Mouse (Mus musculus) spleen, postnatal 4 days (tissue): ENCODE measurements around the gene Tnfsf13.
"Not testable (repeated sequence)": the region's sequence is repeated elsewhere in the genome, so short reads cannot be mapped to it uniquely, and the experiment has no call there.

ENCODE experiments used
- DNase-seq, 2 experiments: peaks; one replicate each; pipeline ENCODE4 v3.0.0; 2022; ENCODE audit warnings: low spot score in 2 of 2

The Tnfsf13 gene

DNA sequence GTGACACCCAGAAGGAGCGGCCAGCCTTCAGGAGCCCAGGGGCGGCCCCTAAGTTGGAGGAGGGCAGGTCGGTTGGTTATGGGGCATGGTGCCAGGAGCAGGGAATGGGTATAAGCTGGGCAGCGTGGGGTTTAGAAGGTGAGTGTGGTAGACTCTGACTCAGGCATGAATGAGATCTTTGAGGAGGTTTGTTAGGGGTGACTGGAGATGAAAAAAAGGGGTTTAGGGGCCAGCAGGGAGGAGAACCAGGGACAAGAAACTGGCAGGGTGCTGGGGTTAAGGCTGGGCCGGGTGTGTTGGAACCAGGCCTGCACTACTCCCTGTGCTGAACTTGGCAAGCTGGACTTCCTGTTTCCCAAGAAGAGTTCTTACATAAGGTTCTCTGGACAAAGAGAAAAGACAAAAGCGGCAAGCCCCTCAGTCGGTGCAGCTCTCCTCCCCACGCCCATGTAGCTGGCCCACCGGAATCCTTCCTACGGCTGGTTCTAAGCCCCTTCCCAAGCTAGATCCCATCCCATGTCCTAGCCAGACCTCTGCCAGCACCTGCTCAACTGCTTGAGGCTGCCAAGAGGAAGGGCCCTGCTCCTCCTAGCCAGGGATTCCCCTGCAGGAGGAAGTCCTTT, at the start of gene Tnfsf13:
Gene Tnfsf13, minus strand, starts transcription at position 259 of the 623 bp plus-strand sequence.
- DNase-seq = peak in 1 of 2 experiments; percentile 64

- not testable (repeated sequence) for DNase-seq
These were observed 45.8 kb upstream of the Tnfsf13 start for GRCm38 (mm10) chr11:69731408-69731807.

- peak; percentile 75 to 89 for DNase-seq
These were observed 43.5 kb upstream of the Tnfsf13 start for GRCm38 (mm10) chr11:69729063-69729462.

DNA sequence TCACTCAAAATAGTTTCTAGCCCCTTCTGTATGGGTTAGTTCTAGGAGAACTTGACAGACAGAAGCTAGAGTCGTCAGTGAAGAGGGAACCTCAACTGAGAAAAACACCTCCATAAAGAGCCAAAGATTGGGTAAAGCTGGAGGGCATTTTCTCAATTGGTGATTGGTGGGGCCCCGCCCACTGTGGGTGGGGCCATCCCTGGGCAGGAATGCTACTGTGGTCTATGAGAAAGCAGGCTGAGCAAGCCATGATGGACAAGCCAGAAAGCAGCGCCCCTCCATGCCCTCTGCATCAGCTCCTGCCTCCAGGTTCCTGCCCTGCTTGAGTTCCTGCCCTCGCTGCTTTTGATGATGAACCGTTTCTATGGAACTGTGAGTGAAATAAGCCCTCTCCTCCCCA, 40.4 kb upstream of the Tnfsf13 start:
- peak; percentile 42 to 69 for DNase-seq

DNA sequence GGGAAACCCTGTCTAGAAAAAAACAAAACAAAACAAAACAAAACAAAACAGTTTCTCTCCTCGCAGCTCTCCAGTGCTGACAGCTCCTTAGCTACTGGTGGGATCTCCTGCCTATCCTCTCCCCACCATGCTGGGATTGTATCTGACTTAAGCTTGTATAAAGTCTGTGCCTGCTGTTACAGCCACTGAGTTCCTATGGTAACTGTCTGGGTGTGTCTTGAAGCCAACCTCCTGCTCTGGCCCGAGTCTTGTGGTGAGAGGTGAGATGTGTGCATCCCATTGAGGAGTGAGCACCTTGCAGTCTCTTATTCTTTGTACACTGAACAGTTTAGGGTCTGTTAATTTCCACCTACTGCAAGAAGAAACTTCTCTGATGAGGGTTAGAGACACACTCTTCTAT, 37.5 kb upstream of the Tnfsf13 start:
- no peak for DNase-seq

GRCm38 (mm10) chr11:69720852-69721251, 35.3 kb upstream of the Tnfsf13 start:
- DNase-seq = no peak

DNA sequence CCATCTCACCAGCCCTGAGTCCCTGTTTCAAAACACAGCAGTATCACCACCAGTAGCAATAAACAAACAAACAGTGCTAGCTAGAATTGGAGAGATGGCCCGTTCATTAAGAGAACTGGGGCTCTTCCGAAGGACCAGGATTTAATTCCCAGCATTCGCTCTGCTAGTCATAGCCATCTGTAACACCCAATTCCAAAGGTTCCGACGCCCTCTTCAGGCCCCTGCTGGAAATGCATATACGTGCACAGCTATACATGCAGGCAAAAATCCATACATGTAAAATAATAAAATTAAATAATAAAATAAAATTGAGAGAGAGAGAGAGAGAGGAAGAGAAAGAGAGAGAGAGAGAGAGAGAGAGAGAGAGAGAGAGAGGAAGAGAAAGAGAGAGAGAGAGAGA, 33.8 kb upstream of the Tnfsf13 start:
- no peak for DNase-seq

- DNase-seq = peak in 1 of 2 experiments; percentile 34
These were observed 33.1 kb upstream of the Tnfsf13 start for GRCm38 (mm10) chr11:69718661-69719060.

DNA sequence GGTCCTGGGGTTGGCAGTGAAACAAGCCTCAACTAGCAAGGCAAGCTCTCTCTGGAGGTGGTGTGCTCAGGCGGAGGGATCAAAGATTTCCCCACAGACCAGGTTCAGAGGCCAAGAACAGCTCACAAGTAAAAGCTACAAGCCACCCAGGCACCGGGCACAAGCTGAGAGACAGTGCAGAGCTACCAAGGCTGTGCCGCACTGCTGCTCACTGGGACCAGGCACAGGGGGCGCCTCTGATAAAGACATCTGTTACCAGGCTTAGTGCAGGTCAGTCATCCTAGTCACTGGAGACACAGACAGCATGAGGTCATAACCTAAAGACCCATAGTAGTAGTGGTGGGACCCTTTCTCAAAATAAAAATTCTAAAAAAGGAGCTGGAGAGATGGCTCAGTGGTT, 31.4 kb upstream of the Tnfsf13 start:
- DNase-seq = no peak

DNA sequence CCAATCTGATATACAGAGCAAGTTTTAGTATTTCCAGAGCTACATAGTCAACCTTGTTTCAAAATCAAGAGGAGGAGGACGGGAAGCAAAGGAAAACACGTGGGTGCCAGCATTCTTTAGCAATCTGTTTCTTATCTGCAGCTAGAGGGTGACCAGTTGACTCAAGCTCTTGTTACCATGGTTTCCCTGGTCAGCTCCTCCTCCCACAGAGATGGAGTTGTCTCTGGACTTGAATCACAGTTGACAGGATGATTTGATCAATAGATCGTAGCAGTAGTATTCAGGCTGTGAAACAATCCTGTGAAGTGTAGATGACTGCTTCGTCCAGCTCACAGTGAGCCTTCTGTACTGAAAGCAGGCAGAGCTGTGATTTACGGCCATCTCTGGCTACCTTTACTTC, 30.3 kb upstream of the Tnfsf13 start:
- DNase-seq = no peak

DNA sequence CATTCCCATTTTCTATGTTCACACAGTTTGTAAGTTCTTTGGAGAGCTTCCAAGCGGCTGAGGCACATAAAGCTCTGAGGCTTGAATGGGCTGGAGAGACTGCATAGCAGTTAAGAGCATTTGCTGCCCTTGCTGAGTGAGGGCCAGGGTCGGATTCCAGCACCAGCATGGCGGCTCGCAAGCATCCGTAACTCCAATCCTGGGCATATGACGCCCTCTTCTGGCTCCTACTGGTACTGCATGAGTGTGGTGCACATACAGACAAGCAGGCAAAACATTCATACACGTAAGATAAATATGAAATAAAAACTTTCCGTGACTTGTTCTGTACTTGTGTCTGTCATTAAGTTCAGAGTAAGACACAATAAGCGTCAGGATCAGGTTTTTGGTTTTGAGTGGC, 29.9 kb upstream of the Tnfsf13 start:
- peak in 1 of 2 experiments; percentile 38 for DNase-seq

DNA sequence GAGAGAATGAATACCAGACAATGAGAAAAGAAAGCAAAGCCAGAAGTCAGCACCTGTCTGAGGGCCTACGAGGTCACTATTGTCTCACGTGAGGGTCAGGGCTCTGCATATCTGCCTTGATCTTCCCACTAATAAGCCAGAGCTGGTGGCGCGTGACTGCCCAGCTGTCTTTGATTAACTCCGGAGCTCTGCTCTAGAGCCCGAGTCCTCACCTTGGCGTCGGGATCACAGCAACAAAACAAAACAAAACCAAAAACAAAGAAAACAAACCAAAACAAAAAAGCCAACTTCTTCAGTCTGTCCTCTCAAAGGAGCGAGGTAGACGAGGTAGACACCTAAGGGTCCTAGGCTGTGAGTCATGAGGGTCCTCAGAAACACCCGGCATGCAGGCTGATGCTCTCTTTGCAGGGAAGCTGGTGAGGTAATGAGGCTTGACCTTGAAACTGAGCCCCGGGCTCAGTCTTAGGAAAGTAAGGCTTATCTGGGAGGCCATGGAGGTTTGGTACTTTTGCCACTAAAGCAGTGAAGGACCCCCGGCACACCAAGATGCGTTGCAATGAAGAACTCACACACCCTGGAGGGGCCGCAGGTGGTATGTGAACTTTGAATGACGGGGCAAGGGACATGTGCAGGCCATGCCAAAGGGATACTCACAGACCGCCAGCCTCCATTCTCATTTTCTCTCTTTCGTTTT, 29.2 kb upstream of the Tnfsf13 start:
- no peak for DNase-seq

GRCm38 (mm10) chr11:69712954-69713672, 27.5 kb upstream of the Tnfsf13 start:
- DNase-seq = no peak

GRCm38 (mm10) chr11:69711082-69711481, 25.5 kb upstream of the Tnfsf13 start:
- DNase-seq = no peak

GRCm38 (mm10) chr11:69710470-69710869, 24.9 kb upstream of the Tnfsf13 start:
- DNase-seq = no peak

DNA sequence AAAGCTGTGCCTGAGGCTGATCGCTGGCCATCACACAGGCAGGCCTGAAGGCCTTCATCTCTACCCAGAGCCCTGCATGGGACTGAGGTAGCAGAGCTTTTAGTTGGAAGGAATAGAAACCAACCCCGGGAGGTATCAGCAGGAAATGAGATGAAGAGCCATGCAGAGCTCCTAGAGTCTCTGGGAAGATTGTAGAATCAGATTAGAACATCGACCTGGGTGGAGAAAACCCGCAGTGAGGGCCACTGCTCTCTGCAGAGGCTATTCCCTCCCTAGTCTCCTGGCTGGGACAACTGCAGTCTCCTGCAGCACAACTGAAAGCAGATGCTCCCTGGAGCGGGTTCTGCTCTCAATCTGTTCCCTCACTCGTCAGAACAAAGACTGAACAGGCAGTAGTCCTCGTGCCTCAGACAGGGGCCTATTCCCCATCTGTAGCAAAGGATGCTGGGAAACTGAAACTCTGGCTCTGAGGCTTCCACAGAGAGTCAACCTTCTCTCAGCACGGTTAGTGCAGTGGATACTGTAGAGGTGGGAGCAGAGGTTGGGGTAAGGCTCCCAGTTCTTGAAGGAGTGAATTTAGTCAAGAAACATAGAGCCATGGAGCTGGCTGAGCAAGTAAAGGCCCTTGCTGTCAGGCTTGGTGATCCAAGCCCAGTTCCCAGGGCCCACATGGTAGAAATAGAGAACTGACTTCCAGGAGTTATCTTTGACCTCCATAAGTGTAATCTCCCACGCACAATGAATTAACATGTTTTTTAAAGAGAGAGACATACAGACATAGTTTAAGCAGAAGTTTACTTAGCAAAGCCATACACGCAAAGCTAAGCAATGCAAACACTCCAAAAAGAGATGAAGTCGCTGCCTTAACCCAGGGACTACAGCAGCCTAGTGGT, 24.2 kb upstream of the Tnfsf13 start:
- no peak for DNase-seq

- no peak for DNase-seq
These were observed 23.2 kb upstream of the Tnfsf13 start for GRCm38 (mm10) chr11:69708614-69709265.

DNA sequence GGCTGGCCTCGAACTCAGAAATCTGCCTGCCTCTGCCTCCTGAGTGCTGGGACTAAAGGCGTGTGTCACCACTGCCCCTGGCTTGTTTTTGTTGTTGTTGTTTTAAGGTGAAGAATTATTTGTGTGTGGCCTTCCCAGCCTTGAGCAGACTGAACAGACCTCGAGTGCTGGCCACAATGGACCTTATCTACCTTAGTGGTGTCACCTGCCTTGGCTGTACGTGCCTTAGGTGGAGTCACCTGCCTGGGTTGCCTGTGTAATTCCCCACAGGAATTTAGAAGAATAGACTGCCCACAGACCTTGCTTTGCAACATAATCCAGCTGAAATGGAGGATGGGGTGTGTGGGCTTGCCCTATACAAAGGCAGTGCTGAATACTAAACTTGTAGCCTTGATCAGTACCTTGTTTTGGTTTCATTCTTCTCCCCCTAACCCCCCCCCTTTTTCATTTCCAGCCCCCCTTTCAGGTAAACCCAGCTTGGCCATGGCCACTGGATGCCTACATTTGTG, 22.3 kb upstream of the Tnfsf13 start:
- DNase-seq = no peak

GRCm38 (mm10) chr11:69707480-69707847, 21.9 kb upstream of the Tnfsf13 start:
- no peak for DNase-seq

DNA sequence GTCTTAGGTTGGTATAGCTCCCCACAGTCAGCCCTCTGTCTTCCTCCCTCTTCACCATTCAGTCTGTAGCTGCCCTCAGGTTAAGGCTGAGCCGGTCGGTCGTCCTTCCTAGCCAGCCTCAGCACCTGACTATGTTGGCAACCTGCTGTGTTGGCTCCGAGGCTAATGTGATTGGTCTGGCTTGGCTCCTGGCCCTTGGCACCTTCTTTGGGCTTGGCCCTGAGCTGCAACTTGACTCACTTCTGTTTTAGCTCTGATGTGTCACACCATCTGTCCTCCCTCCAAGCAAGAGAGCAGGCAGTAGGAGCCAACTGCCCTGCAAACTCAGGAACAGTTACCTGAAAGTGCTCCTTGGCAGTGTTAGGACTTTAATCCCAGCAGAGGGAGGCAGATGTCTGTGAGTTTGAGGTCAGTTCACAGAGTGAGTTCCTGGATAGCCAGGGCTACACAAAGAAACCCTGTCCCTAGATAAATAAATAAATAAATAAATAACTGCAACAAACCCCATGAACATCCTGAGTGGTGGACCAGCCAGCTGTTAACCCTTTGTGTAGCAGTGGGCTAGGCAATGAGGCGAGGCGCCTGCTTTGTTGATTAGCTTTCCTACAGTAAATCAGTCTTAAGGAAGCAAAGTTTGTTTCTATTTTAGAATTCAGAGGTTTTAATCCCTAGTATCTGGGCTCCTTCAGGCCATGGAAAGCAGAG, 21.3 kb upstream of the Tnfsf13 start:
- no peak for DNase-seq

DNA sequence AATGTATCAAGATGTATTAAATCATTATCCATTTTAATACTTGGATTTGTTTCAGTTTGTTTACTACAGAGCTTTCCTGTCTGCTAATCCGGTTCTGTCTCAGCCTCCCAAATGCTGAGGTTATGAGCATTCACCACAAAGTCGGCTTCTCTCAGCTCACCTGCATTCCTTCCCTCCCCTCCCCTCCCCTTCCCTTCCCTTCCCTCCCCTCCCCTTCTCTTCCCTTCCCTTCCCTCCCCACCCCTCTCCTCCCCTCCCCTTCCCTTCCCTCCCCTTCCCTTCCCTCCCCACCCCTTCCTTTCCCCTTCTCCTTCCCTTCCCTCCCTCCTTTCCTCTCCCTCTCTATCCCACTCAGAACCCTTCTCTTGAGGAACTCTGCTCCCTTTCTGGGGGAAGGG, 19.0 kb upstream of the Tnfsf13 start:
- no peak for DNase-seq
